Mouse (Mus musculus): ENCODE measurements around the gene 4930522H14Rik. TPM values are rescaled to one million over a fixed set of nuclear protein-coding genes. Genes with fewer than 3 reads are reported as not detected.
A peak's percentile ranks its signal among the peaks of the same experiment; 100 is the strongest.

The 4930522H14Rik gene
- polyA plus RNA-seq, 2 experiments = not detected

DNA sequence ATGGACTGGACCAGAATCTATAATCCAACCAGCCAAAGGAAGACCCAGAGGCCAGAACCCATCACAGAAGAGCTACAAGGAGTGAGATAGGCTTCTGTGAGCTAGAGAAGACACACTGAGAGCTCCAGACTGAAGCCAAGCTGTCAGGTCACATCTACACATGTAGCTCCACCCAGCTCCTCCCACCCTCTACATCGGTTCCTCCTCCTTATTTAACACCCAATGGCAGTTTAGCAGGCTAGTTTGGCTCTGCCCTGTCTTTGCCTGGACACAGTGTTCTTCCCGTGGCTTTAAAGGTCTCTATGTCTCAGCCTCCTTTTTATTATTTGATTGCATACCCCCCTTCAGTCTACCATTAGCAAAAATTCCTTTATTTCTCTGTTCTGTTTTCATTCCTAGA lies 16.2 kb upstream of the 4930522H14Rik start:
- Histone ChIP-seq H3K4me1 (replicated peaks; ENCODE audit: control insufficient read depth in 2 of 2, insufficient read depth in 2 of 2, low read length in 1 of 2) (no peaks in the 10 kb centered on the region), H3K9ac (replicated peaks) (no peak overlapping the region), H3K36me3 (replicated peaks; ENCODE audit: control insufficient read depth, insufficient read depth, low read depth) (no peaks in the 10 kb centered on the region), H3K27me3 (ENCODE audit: control insufficient read depth, insufficient read depth, low read length) (no peaks in the 10 kb centered on the region), H3K27ac (no peak overlapping the region), H3K9me3 (ENCODE audit: control insufficient read depth, low read length) (no peaks in the 10 kb centered on the region), H3K4me3 (ENCODE audit: insufficient read depth in 1 of 2, low read depth in 2 of 2, low read length in 2 of 2) (no peak overlapping the region), H3K4me2 (ENCODE audit: low read depth) (no peak overlapping the region)
- ATAC-seq (ENCODE audit: insufficient read depth) (no peak), DNase-seq (ENCODE audit: low read depth in 3 of 3, low spot score in 3 of 3) (no peak)
- TF ChIP-seq EP300 (IDR thresholded peaks at IDR 0.05; ENCODE audit: low read depth) (no peak), CTCF (IDR thresholded peaks at IDR 0.05; ENCODE audit: low read depth) (no peak)
- 14% methylated on average over 2 of the region's 2 CpGs for WGBS (ENCODE audit: insufficient replicate concordance)

DNA sequence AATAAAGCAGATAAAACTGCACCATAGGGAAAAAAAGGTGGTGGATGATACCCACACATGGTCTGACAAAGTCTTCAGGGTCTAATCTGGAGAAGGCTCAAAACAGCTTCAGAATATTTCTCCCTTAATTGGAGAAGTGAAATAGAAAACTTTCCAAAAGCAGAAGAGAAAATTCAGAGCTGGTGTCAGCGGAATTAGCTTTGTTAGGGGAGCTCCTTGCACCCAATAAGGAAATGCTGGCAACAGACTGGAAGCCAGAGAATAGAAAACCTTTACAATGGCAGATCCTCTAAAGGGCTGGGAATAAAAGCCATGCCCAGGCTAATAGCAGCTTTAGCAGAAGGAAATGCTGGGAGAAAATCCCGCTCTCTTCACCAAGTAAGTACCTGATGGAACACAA lies 15.4 kb upstream of the 4930522H14Rik start:
- H3K4me3 ChIP-seq (ENCODE audit: insufficient read depth in 1 of 2, low read depth in 2 of 2, low read length in 2 of 2) = no peak overlapping the region
- WGBS (ENCODE audit: insufficient replicate concordance) = 55% methylated on average over 2 of the region's 2 CpGs
- no peak overlapping the region for H3K9ac ChIP-seq (replicated peaks)
- ATAC-seq (ENCODE audit: insufficient read depth) (no peak), DNase-seq (ENCODE audit: low read depth in 3 of 3, low spot score in 3 of 3) (no peak)
- H3K36me3 ChIP-seq (replicated peaks; ENCODE audit: control insufficient read depth, insufficient read depth, low read depth) = no peaks in the 10 kb centered on the region
- no peaks in the 10 kb centered on the region for H3K9me3 ChIP-seq (ENCODE audit: control insufficient read depth, low read length)
- TF ChIP-seq CTCF (IDR thresholded peaks at IDR 0.05; ENCODE audit: low read depth) (no peak), EP300 (IDR thresholded peaks at IDR 0.05; ENCODE audit: low read depth) (no peak)
- no peak overlapping the region for H3K4me2 ChIP-seq (ENCODE audit: low read depth)
- no peaks in the 10 kb centered on the region for H3K4me1 ChIP-seq (replicated peaks; ENCODE audit: control insufficient read depth in 2 of 2, insufficient read depth in 2 of 2, low read length in 1 of 2)
- H3K27ac ChIP-seq = no peak overlapping the region
- no peaks in the 10 kb centered on the region for H3K27me3 ChIP-seq (ENCODE audit: control insufficient read depth, insufficient read depth, low read length)

DNA sequence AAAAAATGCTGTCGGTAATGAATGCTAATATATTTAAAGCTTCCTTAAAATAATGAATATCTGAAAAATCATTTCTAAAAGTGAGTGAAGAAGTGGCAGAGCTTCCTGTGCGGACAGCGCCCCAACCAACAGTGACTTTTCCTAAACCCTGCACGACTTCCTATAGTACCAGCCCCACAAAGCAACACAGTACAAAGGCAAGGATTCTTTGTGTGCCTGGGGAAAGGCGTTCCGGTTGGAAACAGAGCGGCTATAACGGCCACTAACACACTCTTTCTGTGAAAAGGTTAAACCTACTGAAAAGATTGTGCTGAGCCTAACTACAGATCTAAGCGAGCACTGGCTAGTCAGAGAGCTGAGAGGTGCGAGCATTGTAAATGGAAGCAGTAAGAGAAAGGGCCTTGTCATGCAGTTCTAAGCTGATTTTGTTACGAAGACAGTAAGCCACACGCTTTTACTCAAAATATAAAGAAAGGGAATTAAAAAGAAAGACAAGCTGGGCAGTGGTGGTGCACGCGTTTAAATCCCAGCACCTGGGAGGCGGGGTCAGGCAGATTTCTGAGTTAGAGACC lies 766 bp downstream of the 4930522H14Rik start:
- TF ChIP-seq EP300 (IDR thresholded peaks at IDR 0.05; ENCODE audit: low read depth) = no peak
- TF ChIP-seq CTCF (IDR thresholded peaks at IDR 0.05; ENCODE audit: low read depth) = no peak
- no peak overlapping the region for H3K4me2 ChIP-seq (ENCODE audit: low read depth)
- no peak overlapping the region for H3K9ac ChIP-seq (replicated peaks)
- H3K4me3 ChIP-seq (ENCODE audit: insufficient read depth in 1 of 2, low read depth in 2 of 2, low read length in 2 of 2) = no peak overlapping the region
- 67% methylated on average over 15 of the region's 15 CpGs for WGBS (ENCODE audit: insufficient replicate concordance)
- no peaks in the 10 kb centered on the region for H3K36me3 ChIP-seq (replicated peaks; ENCODE audit: control insufficient read depth, insufficient read depth, low read depth)
- no peaks in the 10 kb centered on the region for H3K9me3 ChIP-seq (ENCODE audit: control insufficient read depth, low read length)
- no peak for ATAC-seq (ENCODE audit: insufficient read depth)
- no peaks in the 10 kb centered on the region for H3K4me1 ChIP-seq (replicated peaks; ENCODE audit: control insufficient read depth in 2 of 2, insufficient read depth in 2 of 2, low read length in 1 of 2)
- H3K27ac ChIP-seq = no peak overlapping the region
- DNase-seq (ENCODE audit: low read depth in 3 of 3, low spot score in 3 of 3) = no peak
- no peaks in the 10 kb centered on the region for H3K27me3 ChIP-seq (ENCODE audit: control insufficient read depth, insufficient read depth, low read length)

DNA sequence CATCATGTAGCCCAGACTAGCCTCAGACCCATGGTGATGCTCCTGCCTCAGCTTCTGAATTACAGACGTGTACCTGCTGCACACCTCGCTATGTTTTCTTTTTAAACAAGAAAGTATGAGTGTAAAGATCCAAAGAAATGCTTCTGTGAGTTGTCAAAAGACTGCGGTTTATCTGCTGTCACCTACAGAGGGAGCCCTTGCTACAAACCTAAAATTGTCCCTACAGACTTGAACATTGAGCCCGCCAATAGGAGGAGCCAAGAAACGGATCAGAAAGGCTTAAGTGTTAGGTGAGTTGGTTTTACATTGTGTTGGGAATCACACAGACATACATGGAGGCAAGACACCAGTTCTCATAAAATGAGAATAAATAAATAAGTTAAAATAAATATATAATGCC lies 26.2 kb downstream of the 4930522H14Rik start:
- Histone ChIP-seq H3K9me3 (ENCODE audit: control insufficient read depth, low read length) (no peaks in the 10 kb centered on the region), H3K4me3 (ENCODE audit: insufficient read depth in 1 of 2, low read depth in 2 of 2, low read length in 2 of 2) (no peak overlapping the region), H3K27me3 (ENCODE audit: control insufficient read depth, insufficient read depth, low read length) (no peaks in the 10 kb centered on the region), H3K36me3 (replicated peaks; ENCODE audit: control insufficient read depth, insufficient read depth, low read depth) (no peaks in the 10 kb centered on the region), H3K4me1 (replicated peaks; ENCODE audit: control insufficient read depth in 2 of 2, insufficient read depth in 2 of 2, low read length in 1 of 2) (no peaks in the 10 kb centered on the region), H3K4me2 (ENCODE audit: low read depth) (no peak overlapping the region), H3K27ac (no peak overlapping the region), H3K9ac (replicated peaks) (no peak overlapping the region)
- TF ChIP-seq CTCF (IDR thresholded peaks at IDR 0.05; ENCODE audit: low read depth) (peak; percentile 82), EP300 (IDR thresholded peaks at IDR 0.05; ENCODE audit: low read depth) (no peak)
- peak; percentile 49 to 66 (median 62) for DNase-seq (ENCODE audit: low read depth in 3 of 3, low spot score in 3 of 3)
- ATAC-seq (ENCODE audit: insufficient read depth) = no peak
- WGBS (ENCODE audit: insufficient replicate concordance) = 3% methylated on average over 5 of the region's 5 CpGs

DNA sequence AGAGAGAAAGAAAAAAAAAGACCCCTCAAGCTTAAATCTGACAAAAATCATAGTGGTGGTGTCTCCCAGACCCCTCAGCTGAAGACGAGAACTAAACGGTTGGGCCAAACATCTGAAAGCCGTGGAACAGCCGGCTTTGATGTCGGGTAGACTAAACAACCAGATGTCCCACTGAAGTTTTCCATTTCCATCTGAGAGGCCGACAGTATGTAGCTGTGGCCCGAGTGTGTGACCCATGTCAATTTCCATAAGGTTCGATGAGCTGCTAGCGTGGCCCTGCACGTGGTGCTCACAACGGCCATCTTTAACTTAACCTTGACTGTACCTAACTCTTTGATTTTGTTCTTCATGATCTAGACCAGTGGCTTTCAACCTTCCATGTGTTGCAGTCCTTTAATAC lies 32.6 kb downstream of the 4930522H14Rik start:
- no peak for ATAC-seq (ENCODE audit: insufficient read depth)
- 70% methylated on average over 11 of the region's 11 CpGs for WGBS (ENCODE audit: insufficient replicate concordance)

More for the DNA sequence above, 32.6 kb downstream of the 4930522H14Rik start:
- Histone ChIP-seq H3K4me2 (ENCODE audit: low read depth) (no peak overlapping the region), H3K9ac (replicated peaks) (no peak overlapping the region), H3K27ac (no peak overlapping the region), H3K27me3 (ENCODE audit: control insufficient read depth, insufficient read depth, low read length) (no peaks in the 10 kb centered on the region), H3K9me3 (ENCODE audit: control insufficient read depth, low read length) (no peaks in the 10 kb centered on the region), H3K36me3 (replicated peaks; ENCODE audit: control insufficient read depth, insufficient read depth, low read depth) (no peaks in the 10 kb centered on the region), H3K4me3 (ENCODE audit: insufficient read depth in 1 of 2, low read depth in 2 of 2, low read length in 2 of 2) (no peak overlapping the region), H3K4me1 (replicated peaks; ENCODE audit: control insufficient read depth in 2 of 2, insufficient read depth in 2 of 2, low read length in 1 of 2) (no peaks in the 10 kb centered on the region)
- TF ChIP-seq CTCF (IDR thresholded peaks at IDR 0.05; ENCODE audit: low read depth) (no peak), EP300 (IDR thresholded peaks at IDR 0.05; ENCODE audit: low read depth) (no peak)
- no peak for DNase-seq (ENCODE audit: low read depth in 3 of 3, low spot score in 3 of 3)
